Mouse (Mus musculus): ENCODE measurements around the gene Zfp318. TPM values are rescaled to one million over a fixed set of nuclear protein-coding genes. Genes with fewer than 3 reads are reported as not detected.

Gene Zfp318
- polyA plus RNA-seq (2016; fragmentation: Nextera tagmentation; extraction: Ambion mirVana), result 6.8 and 7.1 TPM in 2 replicates

DNA sequence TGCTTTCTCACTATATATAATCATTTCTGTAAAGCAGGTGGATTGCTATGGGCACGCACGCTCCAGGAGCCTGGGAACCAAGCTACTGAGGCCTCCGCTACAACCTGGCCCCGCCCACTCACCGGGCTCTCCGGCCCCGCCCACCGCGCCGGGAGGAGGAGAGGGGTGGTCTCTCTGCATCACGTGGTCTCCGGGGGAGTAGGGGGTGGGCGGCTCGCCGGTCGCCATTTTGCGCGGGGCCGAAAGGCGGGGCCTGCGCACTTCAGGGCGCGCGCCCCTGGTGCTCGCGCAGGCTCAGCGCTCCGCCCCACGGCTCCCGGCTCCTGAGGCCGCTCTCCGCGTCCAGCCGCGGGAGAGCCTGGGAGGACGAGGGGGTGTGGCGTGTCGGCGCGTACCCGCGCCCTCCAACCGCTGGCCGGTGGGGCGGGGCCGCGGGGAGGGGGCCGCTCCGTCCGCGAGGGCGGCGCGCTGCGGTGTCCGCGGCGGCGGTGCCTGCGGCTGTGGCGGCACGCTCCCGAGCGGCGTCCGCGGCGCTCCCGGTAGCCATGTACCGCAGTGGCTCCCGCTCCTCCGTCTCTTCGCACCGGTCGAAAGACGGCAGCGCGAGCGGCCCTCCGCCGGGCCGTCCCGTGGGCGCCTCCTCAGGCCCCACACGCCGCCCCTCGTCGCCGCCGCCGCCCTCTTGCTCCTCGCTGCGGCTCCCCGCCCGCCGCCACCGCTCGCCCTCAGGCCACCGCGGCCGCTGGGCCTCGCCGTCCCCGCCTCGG is at the start of gene Zfp318:
Gene Zfp318 (plus strand): TSS at position 438 of the 767 bp plus-strand sequence.
- H3K27me3 ChIP-seq (ENCODE audit: poor library complexity, severe bottlenecking), result no peaks in the 10 kb centered on the region
- H3K4me3 ChIP-seq, result peak within 1 kb of the TSS; percentile 93
- WGBS, result under 1% methylated on average over 99 of the region's 105 CpGs
- no peaks in the 10 kb centered on the region for H3K9me3 ChIP-seq
- peaks cover 20% of the 10 kb centered on the region for H3K36me3 ChIP-seq (replicated peaks)
- peak; percentile 96 for DNase-seq (ENCODE audit: extremely low spot score, low spot score)
- H3K4me1 ChIP-seq, result peaks cover 33% of the 10 kb centered on the region
- peak within 1 kb of the TSS; percentile 96 for H3K27ac ChIP-seq

DNA sequence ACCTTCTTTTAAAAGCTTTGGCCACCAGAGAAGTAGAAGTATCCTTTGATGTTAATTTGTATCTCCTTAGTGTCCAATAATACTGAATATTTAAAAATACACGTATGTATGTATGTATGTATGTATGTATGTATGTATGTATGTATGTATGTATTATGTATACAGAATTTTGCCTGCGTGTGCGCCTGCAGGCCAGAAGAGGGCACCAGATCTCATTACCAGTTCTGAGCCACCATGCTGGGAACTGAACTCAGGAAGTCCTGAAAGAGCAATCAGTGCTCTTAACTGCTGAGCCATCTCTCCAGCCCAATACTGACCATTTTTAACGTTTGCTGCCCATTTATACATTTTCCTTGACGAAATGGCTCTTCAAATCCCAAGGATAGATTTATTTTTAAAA is 47.1 kb upstream of the Zfp318 start:
- WGBS, result 24% methylated on average over 5 of the region's 5 CpGs
- H3K27me3 ChIP-seq (ENCODE audit: poor library complexity, severe bottlenecking), result no peaks in the 10 kb centered on the region
- no peaks in the 10 kb centered on the region for H3K36me3 ChIP-seq (replicated peaks)
- no peak overlapping the region for H3K4me3 ChIP-seq
- H3K4me1 ChIP-seq, result no peaks in the 10 kb centered on the region
- no peak for DNase-seq (ENCODE audit: extremely low spot score, low spot score)
- H3K9me3 ChIP-seq, result 0 out of 2 replicates have a peak, but pooled peaks cover 4% of the 10 kb centered on the region
- H3K27ac ChIP-seq, result no peak overlapping the region

DNA sequence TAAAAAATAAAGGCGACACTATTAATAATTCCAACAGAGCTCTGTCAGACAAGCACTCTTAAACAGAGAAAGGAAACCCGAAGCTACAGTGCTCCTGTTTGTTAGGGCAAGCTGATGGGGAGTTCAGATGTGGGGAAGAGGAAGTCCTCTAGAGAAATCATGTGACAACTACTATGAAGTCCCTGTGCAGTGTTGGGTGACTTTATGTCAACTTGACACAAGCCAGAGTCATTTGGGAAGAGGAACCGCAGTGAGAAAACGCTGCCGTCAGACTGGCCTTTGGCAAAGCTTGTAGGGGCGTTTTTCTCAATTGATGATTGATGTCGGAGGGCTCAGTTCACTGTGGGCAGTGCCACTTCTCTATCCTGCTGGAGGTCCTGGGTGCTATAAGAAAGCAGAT is 42.3 kb upstream of the Zfp318 start:
- H3K27me3 ChIP-seq (ENCODE audit: poor library complexity, severe bottlenecking), result no peaks in the 10 kb centered on the region
- H3K9me3 ChIP-seq, result peaks cover 25% of the 10 kb centered on the region
- H3K4me1 ChIP-seq, result no peaks in the 10 kb centered on the region
- H3K4me3 ChIP-seq, result no peak overlapping the region
- H3K36me3 ChIP-seq (replicated peaks), result no peaks in the 10 kb centered on the region
- DNase-seq (ENCODE audit: extremely low spot score, low spot score), result no peak
- WGBS, result 83% methylated on average over 7 of the region's 7 CpGs
- no peak overlapping the region for H3K27ac ChIP-seq

DNA sequence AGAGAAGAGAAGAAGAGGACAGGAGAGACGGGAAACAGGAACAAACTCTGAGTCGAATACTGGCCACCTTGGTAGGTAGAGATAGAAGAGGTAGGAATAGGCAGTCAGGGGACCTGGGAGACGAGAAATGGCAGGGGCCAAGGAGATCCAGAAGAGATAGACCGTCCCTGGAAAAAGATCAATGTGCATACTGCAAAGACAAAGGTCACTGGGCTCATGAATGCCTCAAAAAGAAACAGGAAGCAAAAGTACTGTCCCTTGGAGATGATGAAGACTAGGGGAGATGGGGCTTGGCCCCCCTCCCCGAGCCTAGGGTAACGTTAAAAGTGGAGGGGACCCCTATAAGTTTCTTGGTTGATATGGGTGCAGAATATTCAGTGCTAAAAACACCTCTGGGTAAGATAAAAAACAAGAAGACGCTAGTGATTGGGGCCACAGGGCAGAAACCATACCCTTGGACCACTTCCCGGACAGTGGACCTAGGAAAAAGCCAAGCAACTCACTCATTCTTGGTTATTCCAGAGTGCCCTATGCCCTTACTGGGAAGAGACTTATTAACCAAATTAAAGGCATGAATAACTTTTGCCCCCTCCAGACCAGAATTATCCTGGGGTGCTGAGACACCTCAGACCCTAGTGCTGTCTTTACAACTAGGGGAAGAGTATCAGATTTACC is 32.4 kb upstream of the Zfp318 start:
- Histone ChIP-seq H3K27me3 (ENCODE audit: poor library complexity, severe bottlenecking) (no peaks in the 10 kb centered on the region), H3K9me3 (peaks cover 54% of the 10 kb centered on the region), H3K4me1 (no peaks in the 10 kb centered on the region), H3K27ac (no peak overlapping the region), H3K4me3 (no peak overlapping the region), H3K36me3 (replicated peaks) (no peaks in the 10 kb centered on the region)
- 88% methylated on average over 8 of the region's 8 CpGs for WGBS
- DNase-seq (ENCODE audit: extremely low spot score, low spot score), result no peak

DNA sequence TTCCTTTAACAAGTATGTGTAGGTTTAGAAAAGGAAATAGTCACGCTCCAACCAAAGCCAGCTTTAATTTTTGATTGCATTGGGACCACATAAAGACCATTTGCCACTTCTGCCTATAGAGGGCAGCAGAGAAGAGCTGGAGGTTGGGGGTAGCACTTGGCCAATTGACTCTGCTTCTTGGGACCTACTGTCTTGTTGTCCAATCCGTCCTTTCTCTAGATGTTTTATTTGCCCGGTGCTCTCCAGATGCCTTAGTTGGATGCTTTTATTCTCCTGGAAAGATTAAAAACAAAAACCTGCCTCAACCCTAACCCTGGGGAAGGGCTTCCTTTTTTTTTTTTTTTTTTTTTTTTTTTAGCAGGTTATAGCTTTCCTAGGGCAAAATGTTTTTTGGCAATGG is 11.7 kb upstream of the Zfp318 start:
- H3K27me3 ChIP-seq (ENCODE audit: poor library complexity, severe bottlenecking), result no peaks in the 10 kb centered on the region
- no peaks in the 10 kb centered on the region for H3K4me1 ChIP-seq
- no peaks in the 10 kb centered on the region for H3K36me3 ChIP-seq (replicated peaks)
- 76% methylated on average over 3 of the region's 3 CpGs for WGBS
- H3K27ac ChIP-seq, result no peak overlapping the region
- DNase-seq (ENCODE audit: extremely low spot score, low spot score), result no peak
- no peak overlapping the region for H3K4me3 ChIP-seq
- H3K9me3 ChIP-seq, result peaks cover 8% of the 10 kb centered on the region

DNA sequence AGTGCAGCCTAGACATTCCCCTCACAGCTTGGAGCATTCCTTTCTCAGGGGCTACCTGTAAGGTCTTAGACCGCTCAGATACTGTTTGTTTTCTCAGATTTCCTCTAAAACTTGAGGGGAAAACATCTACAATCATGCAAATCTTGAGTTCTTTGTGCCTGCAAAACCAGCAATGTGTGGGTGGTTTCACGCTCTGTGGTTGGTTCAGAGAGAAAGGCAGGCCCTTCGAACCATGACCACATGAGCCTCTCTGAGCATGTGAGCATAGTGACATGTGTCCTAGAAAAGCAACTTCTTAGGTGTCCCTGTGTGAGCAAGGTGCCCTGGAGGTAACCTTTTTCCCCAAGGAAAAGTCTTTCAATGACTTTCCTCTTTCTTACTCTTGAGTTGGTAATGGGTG is 5.0 kb upstream of the Zfp318 start:
- Histone ChIP-seq H3K4me1 (peaks cover 11% of the 10 kb centered on the region; the same call in 1 of the 2 replicates), H3K9me3 (no peaks in the 10 kb centered on the region), H3K36me3 (replicated peaks) (no peaks in the 10 kb centered on the region), H3K27ac (no peak overlapping the region), H3K4me3 (no peak overlapping the region), H3K27me3 (ENCODE audit: poor library complexity, severe bottlenecking) (no peaks in the 10 kb centered on the region)
- DNase-seq (ENCODE audit: extremely low spot score, low spot score), result no peak
- WGBS, result 89% methylated on average over 3 of the region's 3 CpGs

DNA sequence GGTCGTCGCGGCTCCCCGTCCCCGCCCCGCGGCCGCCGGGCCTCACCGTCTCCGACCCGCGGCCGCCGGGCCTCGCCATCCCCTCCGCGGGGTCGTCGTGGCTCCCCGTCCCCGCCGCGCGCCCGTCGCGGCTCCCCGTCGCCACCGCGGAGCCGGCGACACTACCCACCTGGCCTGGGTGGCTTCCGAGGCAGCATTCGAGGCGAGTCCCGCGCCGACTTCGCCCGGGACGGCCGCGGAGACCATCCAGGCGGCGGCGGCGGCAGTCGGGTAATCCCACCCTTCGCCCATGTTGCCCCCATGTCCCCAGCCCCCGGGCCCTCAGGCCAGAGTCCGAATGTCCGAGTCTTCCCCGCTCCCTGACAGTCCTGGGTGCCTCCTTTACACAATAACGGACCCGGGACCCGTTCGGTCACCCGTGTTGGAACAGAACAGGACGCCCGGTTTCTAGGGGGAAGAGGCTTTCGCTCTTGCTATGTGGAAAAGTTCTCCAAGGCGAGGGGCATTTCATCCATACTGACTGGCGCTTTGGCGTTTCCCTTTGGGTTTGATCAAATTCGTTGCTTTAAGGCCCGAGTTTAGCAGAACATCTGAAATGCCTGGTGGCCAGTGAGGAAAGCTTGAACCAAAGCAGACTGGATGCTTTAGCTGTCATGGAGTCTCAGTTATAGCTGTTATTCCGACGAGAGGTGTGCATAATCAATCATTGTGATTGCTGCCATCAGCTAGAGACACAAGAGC is 700 bp downstream of the Zfp318 start:
- WGBS, result under 1% methylated on average over 70 of the region's 70 CpGs
- peaks cover 28% of the 10 kb centered on the region for H3K36me3 ChIP-seq (replicated peaks)
- H3K27me3 ChIP-seq (ENCODE audit: poor library complexity, severe bottlenecking), result no peaks in the 10 kb centered on the region
- H3K9me3 ChIP-seq, result no peaks in the 10 kb centered on the region
- H3K27ac ChIP-seq, result peak overlapping the region; percentile 96
- peak; percentile 55 for DNase-seq (ENCODE audit: extremely low spot score, low spot score)
- H3K4me3 ChIP-seq, result peak overlapping the region; percentile 93
- peaks cover 33% of the 10 kb centered on the region for H3K4me1 ChIP-seq

DNA sequence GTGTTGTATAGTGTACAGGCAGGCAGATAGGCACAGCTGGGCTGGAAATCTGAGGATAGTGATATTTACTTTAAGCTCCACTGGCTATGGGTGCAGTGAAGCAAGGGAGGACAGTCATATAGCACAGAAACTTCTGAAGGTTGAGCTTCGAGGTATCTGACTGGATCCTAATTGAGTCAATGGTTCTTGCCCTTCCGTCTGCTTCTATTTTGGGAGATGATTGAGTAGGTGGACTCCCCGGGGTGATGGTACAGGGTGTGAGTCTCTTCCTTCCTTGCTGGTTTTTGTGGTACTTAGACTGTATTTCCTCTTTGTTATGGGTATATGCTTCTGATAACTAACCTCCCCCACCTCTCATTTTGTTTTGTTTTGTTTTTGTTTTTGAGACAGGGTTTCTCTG is 4.7 kb downstream of the Zfp318 start:
- no peaks in the 10 kb centered on the region for H3K9me3 ChIP-seq
- no peak overlapping the region for H3K27ac ChIP-seq
- WGBS, result 96% methylated on average over 3 of the region's 3 CpGs
- H3K4me3 ChIP-seq, result no peak overlapping the region
- no peaks in the 10 kb centered on the region for H3K27me3 ChIP-seq (ENCODE audit: poor library complexity, severe bottlenecking)
- peaks cover 25% of the 10 kb centered on the region for H3K4me1 ChIP-seq
- peaks cover 52% of the 10 kb centered on the region for H3K36me3 ChIP-seq (replicated peaks)
- DNase-seq (ENCODE audit: extremely low spot score, low spot score), result no peak

DNA sequence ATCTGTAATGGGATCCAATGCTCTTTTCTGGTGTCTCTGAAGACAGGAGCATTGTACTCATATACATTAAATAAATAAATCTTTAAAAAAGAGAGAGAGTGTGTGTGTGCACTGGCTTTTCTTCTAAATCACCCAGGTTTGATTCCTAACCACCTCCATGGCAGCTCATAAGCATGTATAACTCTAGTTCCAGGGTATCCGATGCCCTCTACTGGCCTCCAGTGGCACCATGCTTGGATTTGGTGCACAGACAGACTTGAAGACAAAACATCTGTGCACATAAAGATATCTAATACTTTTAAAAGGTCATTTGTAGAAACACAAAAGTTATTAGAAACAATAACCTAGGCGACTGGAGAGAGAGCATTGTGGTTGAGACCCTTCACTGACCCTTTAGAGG is 9.5 kb downstream of the Zfp318 start:
- peaks cover 68% of the 10 kb centered on the region for H3K36me3 ChIP-seq (replicated peaks)
- WGBS, result 51% methylated on average over 2 of the region's 2 CpGs
- peak; percentile 30 for DNase-seq (ENCODE audit: extremely low spot score, low spot score)

DNA sequence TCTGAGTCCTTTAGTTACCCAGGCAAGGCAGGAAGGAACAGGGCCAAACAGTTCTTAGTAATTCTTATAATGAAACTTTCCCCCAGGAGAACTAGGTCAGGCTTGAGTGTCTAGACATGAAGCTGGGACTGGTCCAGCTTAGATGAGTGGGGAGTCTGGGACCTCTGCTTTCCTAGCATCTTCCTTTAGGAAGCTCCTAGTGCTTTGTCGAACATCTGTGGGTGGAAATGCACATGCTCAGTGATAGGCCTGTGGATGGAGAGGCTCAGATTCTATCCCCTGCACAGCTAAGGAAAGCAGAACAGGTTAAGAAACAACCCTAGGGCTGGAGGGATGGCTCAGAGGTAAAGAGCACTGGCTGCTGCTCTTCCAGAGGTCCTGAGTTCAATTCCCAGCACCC is 11.1 kb downstream of the Zfp318 start:
- H3K4me3 ChIP-seq, result no peak overlapping the region
- WGBS, result 88% methylated on average over 1 of the region's 1 CpGs
- H3K9me3 ChIP-seq, result no peaks in the 10 kb centered on the region
- peaks cover 68% of the 10 kb centered on the region for H3K36me3 ChIP-seq (replicated peaks)
- H3K27ac ChIP-seq, result no peak overlapping the region
- no peak for DNase-seq (ENCODE audit: extremely low spot score, low spot score)
- no peaks in the 10 kb centered on the region for H3K4me1 ChIP-seq
- no peaks in the 10 kb centered on the region for H3K27me3 ChIP-seq (ENCODE audit: poor library complexity, severe bottlenecking)

More for the DNA sequence above, 9.5 kb downstream of the Zfp318 start:
- Histone ChIP-seq H3K4me1 (no peaks in the 10 kb centered on the region), H3K27ac (no peak overlapping the region), H3K4me3 (no peak overlapping the region), H3K27me3 (ENCODE audit: poor library complexity, severe bottlenecking) (no peaks in the 10 kb centered on the region), H3K9me3 (no peaks in the 10 kb centered on the region)

DNA sequence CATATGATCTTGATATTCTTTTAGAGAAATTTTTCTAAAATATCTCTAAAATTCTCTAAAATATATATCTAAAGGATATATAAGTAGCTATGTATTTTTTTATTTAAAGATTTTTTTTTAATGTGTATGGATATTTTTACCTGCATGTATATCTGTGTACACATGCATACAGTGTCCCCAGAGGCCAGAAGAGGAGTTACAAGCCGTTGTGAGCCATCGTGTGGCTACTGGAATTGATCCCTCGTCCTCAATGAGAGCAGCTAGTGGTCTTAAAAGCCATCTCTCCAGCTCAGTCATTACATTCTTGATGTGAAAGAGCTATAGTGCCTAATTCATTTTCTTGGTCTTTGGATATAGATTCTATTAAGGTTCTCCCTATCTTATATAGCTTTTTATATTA is 24.9 kb downstream of the Zfp318 start:
- H3K36me3 ChIP-seq (replicated peaks), result peaks cover 90% of the 10 kb centered on the region
- H3K27me3 ChIP-seq (ENCODE audit: poor library complexity, severe bottlenecking), result no peaks in the 10 kb centered on the region
- no peaks in the 10 kb centered on the region for H3K9me3 ChIP-seq
- 45% methylated on average over 3 of the region's 3 CpGs for WGBS
- no peak for DNase-seq (ENCODE audit: extremely low spot score, low spot score)
- no peaks in the 10 kb centered on the region for H3K4me1 ChIP-seq
- H3K27ac ChIP-seq, result no peak overlapping the region
- no peak overlapping the region for H3K4me3 ChIP-seq

DNA sequence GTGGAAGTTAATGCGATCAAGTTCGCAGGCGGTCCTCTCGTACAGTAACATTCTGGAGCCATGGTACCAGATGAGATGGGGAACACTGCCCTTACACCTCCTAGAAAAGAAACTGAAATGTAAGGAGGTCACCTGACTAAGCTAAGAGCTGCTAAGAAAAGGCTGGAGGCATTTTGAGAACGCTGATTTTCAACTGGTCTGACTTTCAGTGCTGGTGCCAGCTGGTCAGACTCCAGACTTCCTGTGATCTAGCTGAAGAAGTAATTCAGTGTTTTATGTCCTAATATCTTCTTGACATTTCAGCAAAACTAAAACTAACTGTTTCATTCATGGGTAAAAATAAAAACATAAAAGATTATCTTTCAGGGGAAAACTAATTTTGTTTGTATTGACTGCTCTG is 35.1 kb downstream of the Zfp318 start:
- peaks cover 16% of the 10 kb centered on the region for H3K36me3 ChIP-seq (replicated peaks)
- DNase-seq (ENCODE audit: extremely low spot score, low spot score), result no peak
- H3K27ac ChIP-seq, result no peak overlapping the region
- no peaks in the 10 kb centered on the region for H3K9me3 ChIP-seq
- no peaks in the 10 kb centered on the region for H3K27me3 ChIP-seq (ENCODE audit: poor library complexity, severe bottlenecking)
- H3K4me1 ChIP-seq, result no peaks in the 10 kb centered on the region
- no peak overlapping the region for H3K4me3 ChIP-seq
- 81% methylated on average over 5 of the region's 5 CpGs for WGBS

DNA sequence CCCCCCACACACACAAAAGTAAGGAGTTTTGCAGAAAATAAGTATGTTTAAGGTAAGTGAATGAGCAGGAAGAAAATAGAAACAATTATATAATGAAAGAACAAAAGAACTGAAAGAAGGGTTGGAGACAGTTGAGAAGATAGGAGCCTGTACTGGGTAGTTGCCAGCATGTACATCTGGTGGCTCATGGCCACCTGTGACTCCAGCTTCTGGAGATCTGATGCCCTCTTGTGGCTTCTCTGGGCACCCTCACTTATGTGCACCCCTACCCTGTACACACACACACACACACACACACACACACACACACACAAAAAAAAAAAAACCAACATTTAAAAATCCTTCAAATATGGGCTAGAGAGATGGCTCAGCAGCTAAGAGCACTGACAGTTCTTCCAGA is 36.2 kb downstream of the Zfp318 start:
- Histone ChIP-seq H3K36me3 (replicated peaks) (peaks cover 6% of the 10 kb centered on the region), H3K9me3 (no peaks in the 10 kb centered on the region), H3K27ac (no peak overlapping the region), H3K27me3 (ENCODE audit: poor library complexity, severe bottlenecking) (no peaks in the 10 kb centered on the region), H3K4me1 (no peaks in the 10 kb centered on the region), H3K4me3 (no peak overlapping the region)
- DNase-seq (ENCODE audit: extremely low spot score, low spot score), result no peak

Data from forebrain, embryonic 10.5 days (tissue).